Mouse (Mus musculus) C2C12 (cell line): ENCODE data around the gene Sema4a.

ENCODE experiments used
- CTCF ChIP-seq: IDR thresholded peaks from one replicate; pipeline ENCODE4 v1.5.1; 2011; ENCODE audit not compliant: control insufficient read depth, insufficient read depth, insufficient read length
- MAX ChIP-seq: IDR thresholded peaks from one replicate; pipeline ENCODE4 v1.6.1; 2011; ENCODE audit warnings: mild to moderate bottlenecking, control low read depth
- MYOD1 ChIP-seq: IDR thresholded peaks from one replicate; pipeline ENCODE4 v1.6.1; 2011; ENCODE audit warnings: low read depth; ENCODE audit not compliant: control insufficient read depth, insufficient read length
- USF1 ChIP-seq: IDR thresholded peaks from one replicate; pipeline ENCODE4 v1.6.1; 2011; ENCODE audit warnings: low read depth, mild to moderate bottlenecking, control low read depth, moderate library complexity

DNA sequence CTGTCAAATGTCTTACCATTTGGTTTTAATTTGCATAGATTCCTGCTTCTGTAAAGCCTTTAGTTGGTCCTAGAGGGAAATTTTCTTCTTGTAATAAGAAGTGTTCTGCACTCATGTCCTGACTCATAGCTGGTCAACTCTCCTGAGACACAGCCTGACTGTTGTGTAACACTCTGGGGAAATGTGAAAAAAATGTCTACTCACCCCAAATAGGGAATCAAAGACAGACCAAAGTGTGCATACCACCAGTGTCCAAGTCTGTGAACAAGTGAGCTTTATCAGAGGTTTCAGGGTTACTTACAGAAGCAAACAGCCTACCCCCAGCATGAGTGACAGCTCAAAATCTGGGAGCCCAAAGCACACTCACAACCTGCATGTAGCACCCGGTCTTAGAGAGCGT, 4.1 kb upstream of the Sema4a start:
- no peak for TF ChIP-seq CTCF
- TF ChIP-seq USF1, result no peak
- TF ChIP-seq MYOD1, result no peak
- TF ChIP-seq MAX, result no peak
